Mouse (Mus musculus): ENCODE measurements around the gene Defb36. TPM values are rescaled to one million over a fixed set of nuclear protein-coding genes. Genes with fewer than 3 reads are reported as not detected.
A peak's percentile ranks its signal among the peaks of the same experiment; 100 is the strongest.

Defb36 gene
- polyA plus RNA-seq, 1 experiment from 2014 or later = not detected

- H3K4me2 ChIP-seq (replicated peaks) = no peak overlapping the region
- H3K4me1 ChIP-seq = peaks cover 14% of the 10 kb centered on the region
- peaks cover 19% of the 10 kb centered on the region for H3K27me3 ChIP-seq
- no peaks in the 10 kb centered on the region for H3K9me3 ChIP-seq (replicated peaks)
- H3K9ac ChIP-seq = no peak overlapping the region
- ATAC-seq (ENCODE audit: insufficient number of reproducible peaks, low FRiP score, low TSS enrichment, low read depth) = no peak
- H3K27ac ChIP-seq (replicated peaks) = no peak overlapping the region
- H3K36me3 ChIP-seq = no peaks in the 10 kb centered on the region
- H3K4me3 ChIP-seq (replicated peaks) = no peak overlapping the region
- WGBS = 83% methylated on average over 13 of the region's 13 CpGs
Measured at GRCm38 (mm10) chr2:152622151-152622550, 18.0 kb downstream of the Defb36 start.

GRCm38 (mm10) chr2:152622953-152623352 lies 18.8 kb downstream of the Defb36 start, which contains the start of gene Defb25:
Gene Defb25 (minus strand): TSS chr2:152623053.
- Histone ChIP-seq H3K4me2 (replicated peaks) (no peak within 1 kb of the TSS), H3K4me3 (replicated peaks) (no peak within 1 kb of the TSS), H3K9ac (no peak within 1 kb of the TSS), H3K36me3 (no peaks in the 10 kb centered on the region), H3K27me3 (peaks cover 26% of the 10 kb centered on the region), H3K4me1 (peaks cover 19% of the 10 kb centered on the region), H3K27ac (replicated peaks) (no peak within 1 kb of the TSS), H3K9me3 (replicated peaks) (no peaks in the 10 kb centered on the region)
- 72% methylated on average over 7 of the region's 7 CpGs for WGBS
- ATAC-seq (ENCODE audit: insufficient number of reproducible peaks, low FRiP score, low TSS enrichment, low read depth) = no peak

GRCm38 (mm10) chr2:152624566-152624965 lies 20.4 kb downstream of the Defb36 start:
- Histone ChIP-seq H3K9ac (no peak overlapping the region), H3K27me3 (peaks cover 40% of the 10 kb centered on the region), H3K4me3 (replicated peaks) (no peak overlapping the region), H3K27ac (replicated peaks) (no peak overlapping the region), H3K4me2 (replicated peaks) (no peak overlapping the region), H3K36me3 (no peaks in the 10 kb centered on the region), H3K9me3 (replicated peaks) (no peaks in the 10 kb centered on the region), H3K4me1 (peaks cover 19% of the 10 kb centered on the region)
- 83% methylated on average over 2 of the region's 2 CpGs for WGBS
- ATAC-seq (ENCODE audit: insufficient number of reproducible peaks, low FRiP score, low TSS enrichment, low read depth) = no peak

GRCm38 (mm10) chr2:152625256-152625655 lies 21.1 kb downstream of the Defb36 start:
- ATAC-seq (ENCODE audit: insufficient number of reproducible peaks, low FRiP score, low TSS enrichment, low read depth) = no peak
- Histone ChIP-seq H3K36me3 (no peaks in the 10 kb centered on the region), H3K4me3 (replicated peaks) (no peak overlapping the region), H3K9me3 (replicated peaks) (no peaks in the 10 kb centered on the region), H3K27ac (replicated peaks) (no peak overlapping the region), H3K4me2 (replicated peaks) (no peak overlapping the region), H3K4me1 (peaks cover 19% of the 10 kb centered on the region), H3K27me3 (peaks cover 41% of the 10 kb centered on the region), H3K9ac (no peak overlapping the region)
- 20% methylated on average over 1 of the region's 1 CpGs for WGBS

- Histone ChIP-seq H3K36me3 (no peaks in the 10 kb centered on the region), H3K9me3 (replicated peaks) (no peaks in the 10 kb centered on the region), H3K4me3 (replicated peaks) (peak within 1 kb of the TSS; percentile 50), H3K4me2 (replicated peaks) (peak within 1 kb of the TSS; percentile 88), H3K9ac (peak within 1 kb of the TSS; percentile 35), H3K27ac (replicated peaks) (no peak within 1 kb of the TSS), H3K4me1 (peaks cover 13% of the 10 kb centered on the region), H3K27me3 (peaks cover 41% of the 10 kb centered on the region)
- under 1% methylated on average over 55 of the region's 59 CpGs for WGBS
- ATAC-seq (ENCODE audit: insufficient number of reproducible peaks, low FRiP score, low TSS enrichment, low read depth) = peak; percentile 68
Measured at GRCm38 (mm10) chr2:152626774-152627591, 22.9 kb downstream of the Defb36 start, which contains the start of gene Rem1. Gene Rem1 (plus strand): TSS chr2:152626951.

- Histone ChIP-seq H3K4me3 (replicated peaks) (no peak overlapping the region), H3K4me2 (replicated peaks) (peak overlapping the region; percentile 88; the same call in 1 of the 2 replicates), H3K9me3 (replicated peaks) (no peaks in the 10 kb centered on the region), H3K4me1 (peaks cover 13% of the 10 kb centered on the region), H3K36me3 (no peaks in the 10 kb centered on the region), H3K27me3 (peaks cover 41% of the 10 kb centered on the region), H3K27ac (replicated peaks) (no peak overlapping the region), H3K9ac (no peak overlapping the region)
- no peak for ATAC-seq (ENCODE audit: insufficient number of reproducible peaks, low FRiP score, low TSS enrichment, low read depth)
- 41% methylated on average over 17 of the region's 17 CpGs for WGBS
Measured at GRCm38 (mm10) chr2:152628066-152628465, 23.9 kb downstream of the Defb36 start.

- WGBS = 61% methylated on average over 3 of the region's 3 CpGs
- Histone ChIP-seq H3K27me3 (peaks cover 41% of the 10 kb centered on the region), H3K9me3 (replicated peaks) (no peaks in the 10 kb centered on the region), H3K27ac (replicated peaks) (no peak overlapping the region), H3K4me1 (peaks cover 13% of the 10 kb centered on the region), H3K36me3 (no peaks in the 10 kb centered on the region), H3K4me2 (replicated peaks) (no peak overlapping the region), H3K4me3 (replicated peaks) (no peak overlapping the region), H3K9ac (no peak overlapping the region)
- no peak for ATAC-seq (ENCODE audit: insufficient number of reproducible peaks, low FRiP score, low TSS enrichment, low read depth)
Measured at GRCm38 (mm10) chr2:152629239-152629638, 25.1 kb downstream of the Defb36 start.

GRCm38 (mm10) chr2:152629904-152630303 lies 25.8 kb downstream of the Defb36 start:
- Histone ChIP-seq H3K9ac (no peak overlapping the region), H3K9me3 (replicated peaks) (no peaks in the 10 kb centered on the region), H3K27me3 (peaks cover 41% of the 10 kb centered on the region), H3K4me3 (replicated peaks) (no peak overlapping the region), H3K4me1 (peaks cover 13% of the 10 kb centered on the region), H3K27ac (replicated peaks) (no peak overlapping the region), H3K36me3 (no peaks in the 10 kb centered on the region), H3K4me2 (replicated peaks) (no peak overlapping the region)
- 89% methylated on average over 6 of the region's 6 CpGs for WGBS
- no peak for ATAC-seq (ENCODE audit: insufficient number of reproducible peaks, low FRiP score, low TSS enrichment, low read depth)

GRCm38 (mm10) chr2:152633334-152633733 lies 29.2 kb downstream of the Defb36 start:
- H3K4me1 ChIP-seq = 0 out of 2 replicates have a peak, but pooled peaks cover 3% of the 10 kb centered on the region
- no peak overlapping the region for H3K4me2 ChIP-seq (replicated peaks)
- H3K36me3 ChIP-seq = no peaks in the 10 kb centered on the region
- H3K27ac ChIP-seq (replicated peaks) = no peak overlapping the region
- 43% methylated on average over 17 of the region's 17 CpGs for WGBS
- no peak for ATAC-seq (ENCODE audit: insufficient number of reproducible peaks, low FRiP score, low TSS enrichment, low read depth)
- H3K4me3 ChIP-seq (replicated peaks) = no peak overlapping the region
- no peak overlapping the region for H3K9ac ChIP-seq
- H3K9me3 ChIP-seq (replicated peaks) = no peaks in the 10 kb centered on the region
- peaks cover 11% of the 10 kb centered on the region for H3K27me3 ChIP-seq

- no peak overlapping the region for H3K4me2 ChIP-seq (replicated peaks)
- 0 out of 2 replicates have a peak, but pooled peaks cover 8% of the 10 kb centered on the region for H3K4me1 ChIP-seq
- no peak for ATAC-seq (ENCODE audit: insufficient number of reproducible peaks, low FRiP score, low TSS enrichment, low read depth)
- H3K27me3 ChIP-seq = 0 out of 2 replicates have a peak, but pooled peaks cover 4% of the 10 kb centered on the region
- H3K4me3 ChIP-seq (replicated peaks) = no peak overlapping the region
- H3K27ac ChIP-seq (replicated peaks) = no peak overlapping the region
- no peak overlapping the region for H3K9ac ChIP-seq
- no peaks in the 10 kb centered on the region for H3K36me3 ChIP-seq
- no peaks in the 10 kb centered on the region for H3K9me3 ChIP-seq (replicated peaks)
- 83% methylated on average over 29 of the region's 29 CpGs for WGBS
Measured at GRCm38 (mm10) chr2:152634311-152634710, 30.2 kb downstream of the Defb36 start.

GRCm38 (mm10) chr2:152636246-152637005 lies 32.3 kb downstream of the Defb36 start:
- no peak overlapping the region for H3K4me2 ChIP-seq (replicated peaks)
- no peak overlapping the region for H3K9ac ChIP-seq
- H3K27ac ChIP-seq (replicated peaks) = peak overlapping the region; percentile 74
- H3K4me1 ChIP-seq = 0 out of 2 replicates have a peak, but pooled peaks cover 14% of the 10 kb centered on the region
- 63% methylated on average over 23 of the region's 23 CpGs for WGBS
- peak; percentile 44; the same call in 1 of the 2 replicates for ATAC-seq (ENCODE audit: insufficient number of reproducible peaks, low FRiP score, low TSS enrichment, low read depth)
- H3K36me3 ChIP-seq = no peaks in the 10 kb centered on the region
- H3K4me3 ChIP-seq (replicated peaks) = no peak overlapping the region
- no peaks in the 10 kb centered on the region for H3K9me3 ChIP-seq (replicated peaks)
- H3K27me3 ChIP-seq = no peaks in the 10 kb centered on the region
